Mouse (Mus musculus): ENCODE measurements at regions not wholly inside any gene's neighbourhood (a gene's known extent, or its start where the extent isn't known, plus 50 kb on each side); places are given as distances from the start of the nearest gene placed in this dataset.

- no peak for TF ChIP-seq MAX (IDR thresholded peaks at IDR 0.05; ENCODE audit: low read depth)
- TF ChIP-seq POLR2A (IDR thresholded peaks at IDR 0.05; ENCODE audit: insufficient read length, low read depth): no peak
- no peak for TF ChIP-seq TCF12 (IDR thresholded peaks at IDR 0.05; ENCODE audit: insufficient read depth, poor library complexity, severe bottlenecking)
- TF ChIP-seq CEBPB (IDR thresholded peaks at IDR 0.05; ENCODE audit: insufficient read depth, poor library complexity, severe bottlenecking): no peak
- TF ChIP-seq E2F4 (IDR thresholded peaks at IDR 0.05; ENCODE audit: insufficient read depth): no peak
- no peak for TF ChIP-seq USF1 (IDR thresholded peaks at IDR 0.05; ENCODE audit: low read depth)
- TF ChIP-seq MYOD1 (IDR thresholded peaks at IDR 0.05; ENCODE audit: control insufficient read depth in 1 of 3, insufficient read length in 2 of 3, low read depth in 2 of 3): no peak
- no peak for TF ChIP-seq MYOG (IDR thresholded peaks at IDR 0.05; ENCODE audit: control insufficient read depth in 1 of 3, insufficient read depth in 1 of 3, insufficient read length in 2 of 3, low read depth in 2 of 3)
These were observed 441.1 kb downstream of the Pid1 start for GRCm38 (mm10) chr1:83922900-83923299.
